Mouse (Mus musculus): Measurements from ENCODE around the gene Spdye4b.

Spdye4b gene

GRCm38 (mm10) chr5:143213832-143214231 lies 33.0 kb downstream of the Spdye4b start:
- DNase-seq (ENCODE audit: low read depth in 1 of 2, low spot score in 2 of 2) = no peak

- no peak for DNase-seq (ENCODE audit: low read depth in 1 of 2, low spot score in 2 of 2)
Measured at GRCm38 (mm10) chr5:143220996-143221395, 40.2 kb downstream of the Spdye4b start.

- DNase-seq (ENCODE audit: low read depth in 1 of 2, low spot score in 2 of 2) = no peak
Measured at GRCm38 (mm10) chr5:143222287-143222686, 41.5 kb downstream of the Spdye4b start.

- no peak for DNase-seq (ENCODE audit: low read depth in 1 of 2, low spot score in 2 of 2)
Measured at GRCm38 (mm10) chr5:143226790-143227189, 46.0 kb downstream of the Spdye4b start, which contains the start of gene Spdye4a. Spdye4a (minus strand) TSS chr5:143226890.

- peak; percentile 62 to 71 for DNase-seq (ENCODE audit: low read depth in 1 of 2, low spot score in 2 of 2)
Measured at GRCm38 (mm10) chr5:143235028-143235693, 54.3 kb downstream of the Spdye4b start, which contains the start of gene Zfp12. Zfp12 (plus strand) TSS chr5:143235163.

GRCm38 (mm10) chr5:143236036-143236435 lies 55.2 kb downstream of the Spdye4b start:
- no peak for DNase-seq (ENCODE audit: low read depth in 1 of 2, low spot score in 2 of 2)

GRCm38 (mm10) chr5:143244926-143245325 lies 64.1 kb downstream of the Spdye4b start:
- DNase-seq (ENCODE audit: low read depth in 1 of 2, low spot score in 2 of 2) = no peak

GRCm38 (mm10) chr5:143252039-143252438 lies 71.2 kb downstream of the Spdye4b start:
- no peak for DNase-seq (ENCODE audit: low read depth in 1 of 2, low spot score in 2 of 2)

GRCm38 (mm10) chr5:143252791-143253185 lies 72.0 kb downstream of the Spdye4b start:
- DNase-seq (ENCODE audit: low read depth in 1 of 2, low spot score in 2 of 2) = no peak

- no peak for DNase-seq (ENCODE audit: low read depth in 1 of 2, low spot score in 2 of 2)
Measured at GRCm38 (mm10) chr5:143253186-143253880, 72.5 kb downstream of the Spdye4b start.

GRCm38 (mm10) chr5:143253881-143254486 lies 73.2 kb downstream of the Spdye4b start:
- no peak for DNase-seq (ENCODE audit: low read depth in 1 of 2, low spot score in 2 of 2)

All from monocyte, adult 2 months (primary cell).